Mouse (Mus musculus) ES-Bruce4 (cell line): ENCODE results near the gene Gm10198.

Experiments
- CTCF ChIP-seq: IDR thresholded peaks from one replicate; pipeline ENCODE4 v1.8.1; 2011; ENCODE audit warnings: low read depth, low read length
- EP300 ChIP-seq: IDR thresholded peaks from 2 replicates; pipeline ENCODE4 v1.6.1; 2011; ENCODE audit warnings: low read depth, low read length; ENCODE audit not compliant: insufficient read depth
- POLR2A ChIP-seq: IDR thresholded peaks from one replicate; pipeline ENCODE4 v1.8.1; 2011; ENCODE audit warnings: low read length; ENCODE audit not compliant: insufficient read depth

- no peak for TF ChIP-seq EP300
- TF ChIP-seq CTCF: no peak
- no peak for TF ChIP-seq POLR2A
These were observed 31.5 kb downstream of the Gm10198 start for GRCm38 (mm10) chr13:111624115-111624514.
